Mouse (Mus musculus): Measurements from ENCODE around the gene Nprl3. TPM values are rescaled to one million over a fixed set of nuclear protein-coding genes. Genes with fewer than 3 reads are reported as not detected.

Nprl3 gene
- total RNA-seq, 2 experiments from 2014 or later: 26.1 to 33.5 TPM

Other genes starting within 250 kb of the Nprl3 start
- under 1 TPM; 0.12 to 0.23 TPM for gene Il9r, start 67.4 kb downstream of the Nprl3 start, total RNA-seq (2021)
- 10 to 100 TPM in 1 of 2 experiments, 1 to 10 TPM in 1; 10.0 to 12.2 TPM for gene Snrnp25, start 62.3 kb downstream of the Nprl3 start, total RNA-seq (2021)
- gene Rhbdf1, start 45.4 kb downstream of the Nprl3 start, total RNA-seq (2021): 10 to 100 TPM; 45.7 to 57.4 TPM
- gene Mpg, start 41.2 kb downstream of the Nprl3 start, total RNA-seq (2021): 10 to 100 TPM; 17.6 to 18.2 TPM
- not detected for gene Hba-x, start 8.7 kb upstream of the Nprl3 start, total RNA-seq (2021)
- gene Hba-a1, start 15.8 kb upstream of the Nprl3 start, total RNA-seq (2021): 100 to 1,000 TPM; 293 to 605 TPM
- not detected for gene Hbq1b, start 19.3 kb upstream of the Nprl3 start, total RNA-seq (2021)
- 100 to 1,000 TPM; 211 to 422 TPM for gene Hba-a2, start 28.8 kb upstream of the Nprl3 start, total RNA-seq (2021)
- not detected for gene Hbq1a, start 32.4 kb upstream of the Nprl3 start, total RNA-seq (2021)
- gene Sh3pxd2b, start 80.1 kb upstream of the Nprl3 start, total RNA-seq (2021): 10 to 100 TPM; 51.4 to 56.2 TPM
- gene Ubtd2, start 187.7 kb upstream of the Nprl3 start, total RNA-seq (2021): 10 to 100 TPM; 63.5 to 68.8 TPM